Mouse (Mus musculus) right cerebral cortex, postnatal 36 days (tissue): ENCODE results near the gene Gm14819.
"Not testable (repeated sequence)": the region's sequence is repeated elsewhere in the genome, so short reads cannot be mapped to it uniquely, and the experiment has no call there.

Source experiments
- DNase-seq, 2 experiments: peaks; one replicate each; pipeline ENCODE4 v3.0.0; 2022; ENCODE audit warnings: low spot score in 2 of 2, mixed read lengths in 1 of 2

Gm14819 gene

GRCm38 (mm10) chrX:35403883-35404282 lies at the start of gene Gm14819:
Gene Gm14819, plus strand, starts transcription at chrX:35404183.
- DNase-seq = not testable (repeated sequence)
